Mouse (Mus musculus) adrenal gland (tissue): Measurements from ENCODE around the gene Ldb2.

Experiments
- intact Hi-C: fragments of 180-260 bp; cut with DNase I; formaldehyde crosslinking; loops from one replicate; pipeline ENCODE4 v1.15.1; 2025

Ldb2 gene

DNA sequence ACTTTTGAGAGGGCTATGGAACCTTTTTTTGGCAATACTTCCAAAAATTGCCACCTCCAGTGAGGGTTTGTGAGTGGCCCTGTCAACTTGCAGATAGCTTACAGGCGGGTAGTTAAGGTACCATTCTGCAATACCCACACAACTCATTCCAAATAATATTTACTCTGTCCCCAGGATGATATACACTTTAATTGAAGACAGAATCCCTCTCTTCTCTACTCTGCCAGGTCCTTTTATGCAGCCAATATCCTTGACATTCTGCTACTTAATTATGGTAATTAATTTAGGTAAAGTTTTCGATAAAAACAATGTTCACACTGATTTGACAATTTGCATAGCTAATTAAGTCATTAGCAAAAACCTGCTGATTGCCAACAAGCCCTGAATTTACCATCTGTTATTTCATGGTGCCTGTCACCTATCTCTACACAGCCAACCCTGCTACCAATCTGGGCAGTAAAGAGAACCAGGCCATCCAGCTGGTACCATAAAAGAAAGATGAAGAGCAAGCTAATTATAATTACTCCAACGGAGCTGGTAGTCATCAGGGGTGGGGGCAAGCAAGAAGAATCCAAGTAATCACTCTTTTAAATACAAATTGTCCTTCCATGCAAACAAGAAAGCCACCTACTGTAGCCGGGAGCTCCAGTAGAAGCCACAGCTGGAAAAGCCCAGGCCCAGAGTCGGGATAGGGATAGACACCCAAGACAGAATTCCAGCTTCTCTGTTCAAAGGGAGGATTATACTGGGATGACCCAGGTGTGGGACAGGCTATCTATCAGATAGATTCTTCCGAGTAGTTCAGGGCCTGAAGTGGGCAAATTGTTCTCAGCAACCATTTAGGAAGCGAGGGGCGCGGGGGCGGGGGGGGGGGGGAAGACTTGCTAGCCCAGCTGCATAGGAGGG, 325.4 kb downstream of the Ldb2 start:
- intact Hi-C loops, result no loop called here

DNA sequence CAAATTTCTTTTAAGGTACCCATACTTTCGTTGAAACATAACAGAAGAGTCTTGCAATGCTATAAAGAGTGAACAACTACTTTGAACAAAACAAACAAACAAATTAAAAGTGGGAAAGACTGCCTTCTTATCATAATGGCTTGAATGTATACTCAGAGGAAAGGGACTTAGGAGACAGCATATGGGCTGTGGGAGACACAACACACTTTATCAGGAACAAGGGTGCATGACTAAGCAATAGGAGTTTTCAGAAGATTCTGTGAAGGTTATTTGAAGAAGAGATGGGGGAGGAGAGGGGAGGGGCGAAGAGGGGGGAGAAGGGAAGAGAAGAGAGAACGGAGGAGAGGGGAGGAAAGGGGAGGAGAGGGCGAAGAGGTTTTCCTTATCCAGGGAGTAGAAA, 334.2 kb downstream of the Ldb2 start:
- intact Hi-C loops, result no loop called here
